Mouse (Mus musculus): ENCODE measurements at regions not wholly inside any gene's neighbourhood (a gene's known extent, or its start where the extent isn't known, plus 50 kb on each side); places are given as distances from the start of the nearest gene placed in this dataset.

DNA sequence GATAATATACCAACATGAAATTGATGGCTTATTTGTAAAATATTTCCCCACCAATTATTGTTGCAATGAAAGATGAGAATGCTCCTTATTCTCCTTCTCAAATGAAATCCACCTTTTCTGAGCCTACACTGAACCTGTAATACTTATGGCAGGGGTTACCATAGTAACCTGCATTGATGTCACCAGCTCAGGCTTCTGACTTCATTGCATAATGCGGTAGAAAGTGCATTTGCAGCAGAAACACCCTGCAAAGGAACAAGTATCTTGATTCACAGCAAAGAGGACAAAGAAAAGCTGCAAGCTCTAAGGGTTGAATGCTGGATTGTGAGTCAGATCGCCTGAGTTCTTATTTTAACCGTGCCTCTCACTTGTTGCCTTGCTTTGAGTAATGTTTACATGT lies 75.5 kb upstream of the Stxbp5 start:
- ATAC-seq (replicated peaks in 1 of 2; ENCODE audit: insufficient read depth in 1 of 2, low FRiP score in 2 of 2, low TSS enrichment in 1 of 2, low read depth in 1 of 2, poor library complexity in 2 of 2, severe bottlenecking in 2 of 2) = no peak

Data from hematopoietic stem cell, adult 5-6 weeks (primary cell).